Mouse (Mus musculus): Measurements from ENCODE around the gene Zfp992. TPM values are rescaled to one million over a fixed set of nuclear protein-coding genes. Genes with fewer than 3 reads are reported as not detected.
A peak's percentile ranks its signal among the peaks of the same experiment; 100 is the strongest.
"Not testable (repeated sequence)": the region's sequence is repeated elsewhere in the genome, so short reads cannot be mapped to it uniquely, and the experiment has no call there.

Zfp992 gene
- polyA plus RNA-seq, 1 experiment from 2014 or later, result 5.6 TPM

DNA sequence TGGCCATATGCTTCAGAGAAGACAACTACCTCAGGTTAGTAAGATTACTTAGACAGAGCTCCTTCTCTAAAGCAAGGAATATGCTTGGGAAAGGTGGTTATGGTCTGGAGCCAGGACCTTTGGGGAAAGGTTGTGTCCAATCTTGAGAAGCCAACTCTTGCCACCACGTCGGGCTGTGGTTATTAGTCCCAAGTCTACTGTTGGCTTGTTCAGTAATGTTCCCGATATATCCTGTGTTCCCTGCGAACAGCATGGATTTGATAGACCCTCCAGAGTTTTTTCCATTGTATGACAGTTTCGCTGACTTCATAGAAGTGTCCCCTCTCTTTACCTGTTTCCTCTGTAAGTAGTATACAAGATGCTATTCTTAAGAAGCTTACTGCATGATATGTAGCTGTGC, 888 bp downstream of the Zfp992 start:
- not testable (repeated sequence) for H3K27ac ChIP-seq (replicated peaks; ENCODE audit: low read depth, low read length); H3K4me1 ChIP-seq (ENCODE audit: control insufficient read depth, insufficient read depth, low read length); H3K36me3 ChIP-seq (ENCODE audit: control insufficient read depth, insufficient read depth, low read length); H3K4me3 ChIP-seq (ENCODE audit: low read depth, low read length); H3K4me2 ChIP-seq (ENCODE audit: low read depth, severe bottlenecking); H3K9ac ChIP-seq (ENCODE audit: low read length); H3K27me3 ChIP-seq (ENCODE audit: control insufficient read depth, insufficient read depth, low read length)
- H3K9me3 ChIP-seq (ENCODE audit: control insufficient read depth, low read length), result peaks cover 23% of the 10 kb centered on the region; the same call in 1 of the 2 replicates
- 0 out of 2 replicates have a peak, but pooled peaks have one; percentile 14 for ATAC-seq (ENCODE audit: insufficient number of reproducible peaks, low FRiP score, low TSS enrichment, low read depth)
- 87% methylated on average over 5 of the region's 5 CpGs for WGBS
- peak; percentile 15 for DNase-seq (ENCODE audit: low spot score)

DNA sequence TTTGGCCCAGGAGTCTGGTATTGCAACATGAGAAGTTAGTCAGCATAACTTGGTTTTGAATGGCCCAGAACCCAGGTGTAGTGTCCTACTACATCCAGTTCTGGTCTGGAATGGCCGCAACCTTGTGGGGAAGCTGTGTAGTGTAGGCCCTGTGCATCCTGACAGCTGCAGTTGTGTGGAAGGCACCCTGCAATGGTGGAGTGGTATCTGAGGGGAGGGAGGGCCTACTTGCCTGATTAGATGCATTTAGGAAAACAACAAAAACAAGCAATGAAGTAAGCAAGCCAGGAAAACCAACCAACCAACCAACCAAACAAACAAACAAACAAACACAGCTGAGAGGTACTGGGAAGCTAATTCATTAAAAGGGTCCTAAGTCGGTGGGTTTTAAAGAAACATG, 3.8 kb downstream of the Zfp992 start:
- H3K4me3 ChIP-seq (ENCODE audit: low read depth, low read length); H3K27me3 ChIP-seq (ENCODE audit: control insufficient read depth, insufficient read depth, low read length); H3K9ac ChIP-seq (ENCODE audit: low read length); H3K27ac ChIP-seq (replicated peaks; ENCODE audit: low read depth, low read length); ATAC-seq (ENCODE audit: insufficient number of reproducible peaks, low FRiP score, low TSS enrichment, low read depth); H3K36me3 ChIP-seq (ENCODE audit: control insufficient read depth, insufficient read depth, low read length); H3K4me2 ChIP-seq (ENCODE audit: low read depth, severe bottlenecking); H3K4me1 ChIP-seq (ENCODE audit: control insufficient read depth, insufficient read depth, low read length): not testable (repeated sequence)
- peaks cover 37% of the 10 kb centered on the region for H3K9me3 ChIP-seq (ENCODE audit: control insufficient read depth, low read length)
- peak; percentile 25 for DNase-seq (ENCODE audit: low spot score)
- 94% methylated on average over 2 of the region's 2 CpGs for WGBS

GRCm38 (mm10) chr4:146454170-146454569, 5.3 kb downstream of the Zfp992 start:
- not testable (repeated sequence) for H3K27me3 ChIP-seq (ENCODE audit: control insufficient read depth, insufficient read depth, low read length); H3K4me2 ChIP-seq (ENCODE audit: low read depth, severe bottlenecking); H3K36me3 ChIP-seq (ENCODE audit: control insufficient read depth, insufficient read depth, low read length); H3K4me3 ChIP-seq (ENCODE audit: low read depth, low read length); H3K9ac ChIP-seq (ENCODE audit: low read length); H3K4me1 ChIP-seq (ENCODE audit: control insufficient read depth, insufficient read depth, low read length); H3K27ac ChIP-seq (replicated peaks; ENCODE audit: low read depth, low read length); ATAC-seq (ENCODE audit: insufficient number of reproducible peaks, low FRiP score, low TSS enrichment, low read depth)
- WGBS, result 80% methylated on average over 1 of the region's 1 CpGs
- peaks cover 39% of the 10 kb centered on the region for H3K9me3 ChIP-seq (ENCODE audit: control insufficient read depth, low read length)
- DNase-seq (ENCODE audit: low spot score), result peak; percentile 16

GRCm38 (mm10) chr4:146454896-146455295, 6.1 kb downstream of the Zfp992 start:
- H3K4me1 ChIP-seq (ENCODE audit: control insufficient read depth, insufficient read depth, low read length), result no peaks in the 10 kb centered on the region
- peaks cover 39% of the 10 kb centered on the region for H3K9me3 ChIP-seq (ENCODE audit: control insufficient read depth, low read length)
- peak; percentile 20 for DNase-seq (ENCODE audit: low spot score)
- H3K36me3 ChIP-seq (ENCODE audit: control insufficient read depth, insufficient read depth, low read length), result no peaks in the 10 kb centered on the region
- peak; percentile 45 for ATAC-seq (ENCODE audit: insufficient number of reproducible peaks, low FRiP score, low TSS enrichment, low read depth)
- WGBS, result 61% methylated on average over 2 of the region's 2 CpGs
- H3K9ac ChIP-seq (ENCODE audit: low read length), result no peak overlapping the region
- H3K4me2 ChIP-seq (ENCODE audit: low read depth, severe bottlenecking), result no peak overlapping the region
- no peak overlapping the region for H3K27ac ChIP-seq (replicated peaks; ENCODE audit: low read depth, low read length)
- H3K27me3 ChIP-seq (ENCODE audit: control insufficient read depth, insufficient read depth, low read length), result no peaks in the 10 kb centered on the region
- H3K4me3 ChIP-seq (ENCODE audit: low read depth, low read length), result no peak overlapping the region

GRCm38 (mm10) chr4:146455321-146455721, 6.5 kb downstream of the Zfp992 start:
- ATAC-seq (ENCODE audit: insufficient number of reproducible peaks, low FRiP score, low TSS enrichment, low read depth) (peak; percentile 36), DNase-seq (ENCODE audit: low spot score) (peak; percentile 22)
- Histone ChIP-seq H3K36me3 (ENCODE audit: control insufficient read depth, insufficient read depth, low read length) (no peaks in the 10 kb centered on the region), H3K4me2 (ENCODE audit: low read depth, severe bottlenecking) (no peak overlapping the region), H3K27ac (replicated peaks; ENCODE audit: low read depth, low read length) (no peak overlapping the region), H3K9ac (ENCODE audit: low read length) (no peak overlapping the region), H3K27me3 (ENCODE audit: control insufficient read depth, insufficient read depth, low read length) (no peaks in the 10 kb centered on the region), H3K4me3 (ENCODE audit: low read depth, low read length) (no peak overlapping the region), H3K4me1 (ENCODE audit: control insufficient read depth, insufficient read depth, low read length) (no peaks in the 10 kb centered on the region), H3K9me3 (ENCODE audit: control insufficient read depth, low read length) (peaks cover 37% of the 10 kb centered on the region)
- WGBS, result 98% methylated on average over 7 of the region's 7 CpGs

DNA sequence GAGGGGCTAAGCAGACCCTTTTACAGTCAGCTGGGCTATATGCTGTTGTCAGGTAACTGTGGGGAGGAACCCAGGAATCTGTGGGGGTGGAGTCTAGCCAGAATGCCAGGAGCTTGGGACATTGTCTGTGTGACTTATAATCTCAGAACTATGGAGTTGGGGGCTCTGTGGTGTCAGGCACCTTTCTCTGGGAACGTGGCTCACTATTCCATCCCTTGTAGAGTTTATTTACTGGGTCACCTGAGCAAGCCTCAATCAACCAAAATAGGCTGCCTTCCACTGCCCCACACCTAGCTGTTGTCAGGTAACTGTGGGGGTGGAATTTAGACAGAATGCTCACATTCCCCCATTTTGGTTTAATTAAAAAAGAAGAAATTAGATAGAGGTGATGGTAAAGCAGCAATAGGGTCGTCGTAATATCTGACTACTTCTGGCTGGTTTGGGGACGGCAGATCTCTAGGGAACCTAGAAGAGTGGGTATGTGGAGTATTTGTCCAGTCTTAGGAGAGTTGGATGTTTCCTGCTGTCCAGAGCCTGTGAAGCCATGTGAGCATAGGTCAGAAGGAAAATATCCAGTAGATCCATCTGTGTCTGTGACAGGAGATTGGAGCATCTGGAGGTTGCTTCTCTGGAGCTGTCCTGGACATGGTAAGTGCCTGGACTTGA, 7.4 kb downstream of the Zfp992 start:
- DNase-seq (ENCODE audit: low spot score), result peak; percentile 20
- no peak for ATAC-seq (ENCODE audit: insufficient number of reproducible peaks, low FRiP score, low TSS enrichment, low read depth)
- Histone ChIP-seq H3K27ac (replicated peaks; ENCODE audit: low read depth, low read length) (no peak overlapping the region), H3K9ac (ENCODE audit: low read length) (no peak overlapping the region), H3K4me2 (ENCODE audit: low read depth, severe bottlenecking) (no peak overlapping the region), H3K4me3 (ENCODE audit: low read depth, low read length) (no peak overlapping the region), H3K27me3 (ENCODE audit: control insufficient read depth, insufficient read depth, low read length) (no peaks in the 10 kb centered on the region), H3K9me3 (ENCODE audit: control insufficient read depth, low read length) (peaks cover 37% of the 10 kb centered on the region), H3K4me1 (ENCODE audit: control insufficient read depth, insufficient read depth, low read length) (no peaks in the 10 kb centered on the region), H3K36me3 (ENCODE audit: control insufficient read depth, insufficient read depth, low read length) (no peaks in the 10 kb centered on the region)
- WGBS, result 76% methylated on average over 4 of the region's 4 CpGs

DNA sequence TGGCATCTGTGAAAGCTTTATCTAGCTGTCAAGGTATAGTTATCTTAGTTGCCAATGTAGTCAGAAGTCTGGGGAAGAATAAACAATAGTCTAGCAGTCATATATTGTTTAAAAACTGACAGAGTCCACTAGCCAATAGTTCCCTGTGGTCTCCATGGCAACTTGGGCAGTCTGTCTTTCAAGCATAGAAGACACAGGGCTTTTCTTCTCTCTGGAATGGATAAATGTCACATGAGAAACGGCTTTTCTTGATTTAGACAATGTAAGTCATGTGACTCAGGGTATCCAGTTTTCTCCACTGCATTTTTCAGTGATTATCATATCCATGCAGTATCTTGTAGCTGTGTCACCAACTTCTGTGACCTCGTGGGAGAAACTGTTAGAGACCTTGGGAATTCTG, 8.3 kb downstream of the Zfp992 start:
- DNase-seq (ENCODE audit: low spot score) (peak; percentile 18), ATAC-seq (ENCODE audit: insufficient number of reproducible peaks, low FRiP score, low TSS enrichment, low read depth) (no peak)
- WGBS, result 78% methylated on average over 2 of the region's 2 CpGs
- no peaks in the 10 kb centered on the region for H3K27me3 ChIP-seq (ENCODE audit: control insufficient read depth, insufficient read depth, low read length)
- no peak overlapping the region for H3K4me3 ChIP-seq (ENCODE audit: low read depth, low read length)
- H3K4me2 ChIP-seq (ENCODE audit: low read depth, severe bottlenecking), result no peak overlapping the region
- H3K27ac ChIP-seq (replicated peaks; ENCODE audit: low read depth, low read length), result no peak overlapping the region
- H3K9me3 ChIP-seq (ENCODE audit: control insufficient read depth, low read length), result peaks cover 37% of the 10 kb centered on the region
- H3K4me1 ChIP-seq (ENCODE audit: control insufficient read depth, insufficient read depth, low read length), result no peaks in the 10 kb centered on the region
- no peak overlapping the region for H3K9ac ChIP-seq (ENCODE audit: low read length)
- H3K36me3 ChIP-seq (ENCODE audit: control insufficient read depth, insufficient read depth, low read length), result no peaks in the 10 kb centered on the region

DNA sequence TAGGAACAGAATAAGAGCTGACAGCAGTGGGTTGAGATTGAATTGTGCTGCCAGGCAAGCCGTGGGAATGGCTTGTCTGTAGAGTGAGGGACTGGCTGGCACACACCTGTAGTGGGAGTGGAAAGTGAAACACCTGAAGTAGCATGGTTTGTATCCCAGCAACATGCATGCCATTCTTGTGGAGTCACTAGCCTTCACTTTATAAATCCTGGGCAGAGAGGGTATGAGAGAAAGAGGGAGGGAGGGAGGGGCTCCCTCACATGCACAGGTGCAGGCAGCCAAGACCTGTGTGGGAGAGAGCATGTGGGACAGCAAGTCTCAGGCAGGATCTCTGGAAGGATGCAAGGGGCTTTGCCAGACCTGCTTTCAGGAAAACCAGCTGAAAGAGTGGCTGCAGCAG, 8.9 kb downstream of the Zfp992 start:
- Histone ChIP-seq H3K9me3 (ENCODE audit: control insufficient read depth, low read length) (peaks cover 33% of the 10 kb centered on the region), H3K4me1 (ENCODE audit: control insufficient read depth, insufficient read depth, low read length) (no peaks in the 10 kb centered on the region), H3K27me3 (ENCODE audit: control insufficient read depth, insufficient read depth, low read length) (no peaks in the 10 kb centered on the region), H3K27ac (replicated peaks; ENCODE audit: low read depth, low read length) (no peak overlapping the region), H3K9ac (ENCODE audit: low read length) (no peak overlapping the region), H3K4me3 (ENCODE audit: low read depth, low read length) (no peak overlapping the region), H3K4me2 (ENCODE audit: low read depth, severe bottlenecking) (no peak overlapping the region), H3K36me3 (ENCODE audit: control insufficient read depth, insufficient read depth, low read length) (no peaks in the 10 kb centered on the region)
- 82% methylated on average over 1 of the region's 1 CpGs for WGBS
- ATAC-seq (ENCODE audit: insufficient number of reproducible peaks, low FRiP score, low TSS enrichment, low read depth) (peak; percentile 10; the same call in 1 of the 2 replicates), DNase-seq (ENCODE audit: low spot score) (peak; percentile 21)

DNA sequence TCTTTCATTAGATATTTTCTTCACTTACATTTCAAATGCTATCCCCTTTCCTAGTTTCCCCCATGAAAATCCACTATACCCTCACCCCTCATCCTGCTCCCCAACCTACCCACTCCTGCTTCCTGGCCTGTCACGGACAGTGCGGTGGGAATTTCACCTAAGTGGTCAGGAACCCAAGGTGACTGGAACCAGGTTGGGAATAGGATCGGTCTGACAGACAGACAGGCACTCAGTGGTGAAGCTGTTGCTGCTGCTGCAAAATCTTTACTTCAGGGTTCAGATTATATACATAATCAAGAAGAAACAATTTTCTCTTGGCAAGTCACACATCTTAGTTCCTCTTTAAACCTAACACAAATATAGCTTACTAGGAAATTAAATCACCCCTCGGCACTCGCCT, 11.0 kb downstream of the Zfp992 start:
- H3K4me1 ChIP-seq (ENCODE audit: control insufficient read depth, insufficient read depth, low read length); H3K36me3 ChIP-seq (ENCODE audit: control insufficient read depth, insufficient read depth, low read length); H3K9ac ChIP-seq (ENCODE audit: low read length); H3K4me3 ChIP-seq (ENCODE audit: low read depth, low read length); ATAC-seq (ENCODE audit: insufficient number of reproducible peaks, low FRiP score, low TSS enrichment, low read depth); H3K27me3 ChIP-seq (ENCODE audit: control insufficient read depth, insufficient read depth, low read length); H3K4me2 ChIP-seq (ENCODE audit: low read depth, severe bottlenecking); H3K27ac ChIP-seq (replicated peaks; ENCODE audit: low read depth, low read length): not testable (repeated sequence)
- peak; percentile 19 for DNase-seq (ENCODE audit: low spot score)
- WGBS, result 87% methylated on average over 5 of the region's 5 CpGs
- peaks cover 25% of the 10 kb centered on the region for H3K9me3 ChIP-seq (ENCODE audit: control insufficient read depth, low read length)

Data from limb, embryonic 11.5 days (tissue).